Mouse (Mus musculus): Measurements from ENCODE around the gene Vdr. TPM values are rescaled to one million over a fixed set of nuclear protein-coding genes. Genes with fewer than 3 reads are reported as not detected.

Gene Vdr
- 0.62 and 0.72 TPM in 2 replicates for polyA plus RNA-seq (2014; fragmentation: Nextera tagmentation; extraction: Ambion mirVana)

GRCm38 (mm10) chr15:97910530-97910929, at the start of gene Vdr:
Gene Vdr, minus strand, starts transcription at chr15:97910630.
- Histone ChIP-seq H3K27ac (ENCODE audit: low read depth, low read length) (no peak within 1 kb of the TSS), H3K4me2 (no peak within 1 kb of the TSS), H3K27me3 (ENCODE audit: control insufficient read depth, insufficient read depth, low read length) (peaks cover 38% of the 10 kb centered on the region), H3K4me1 (ENCODE audit: control insufficient read depth, insufficient read depth, low read length) (peaks cover 20% of the 10 kb centered on the region), H3K4me3 (ENCODE audit: low read depth, low read length) (no peak within 1 kb of the TSS), H3K9ac (ENCODE audit: low read depth, low read length) (no peak within 1 kb of the TSS), H3K9me3 (replicated peaks; ENCODE audit: control insufficient read depth, low read length) (no peaks in the 10 kb centered on the region), H3K36me3 (ENCODE audit: control insufficient read depth, insufficient read depth, low read length) (no peaks in the 10 kb centered on the region)
- no peak for ATAC-seq (replicated peaks; ENCODE audit: insufficient number of reproducible peaks, low FRiP score, low TSS enrichment)
- 86% methylated on average over 2 of the region's 2 CpGs for WGBS (ENCODE audit: insufficient replicate concordance)

- no peak overlapping the region for H3K4me2 ChIP-seq
- WGBS (ENCODE audit: insufficient replicate concordance) = 58% methylated on average over 11 of the region's 11 CpGs
- H3K27ac ChIP-seq (ENCODE audit: low read depth, low read length) = no peak overlapping the region
Observed at GRCm38 (mm10) chr15:97956416-97956815, 46.0 kb upstream of the Vdr start.

GRCm38 (mm10) chr15:97955742-97956141, 45.3 kb upstream of the Vdr start:
- no peak for ATAC-seq (replicated peaks; ENCODE audit: insufficient number of reproducible peaks, low FRiP score, low TSS enrichment)
- WGBS (ENCODE audit: insufficient replicate concordance) = 22% methylated on average over 4 of the region's 4 CpGs
- no peak overlapping the region for H3K4me2 ChIP-seq

More at GRCm38 (mm10) chr15:97956416-97956815, 46.0 kb upstream of the Vdr start:
- Histone ChIP-seq H3K9ac (ENCODE audit: low read depth, low read length) (no peak overlapping the region), H3K27me3 (ENCODE audit: control insufficient read depth, insufficient read depth, low read length) (0 out of 2 replicates have a peak, but pooled peaks cover 8% of the 10 kb centered on the region), H3K4me1 (ENCODE audit: control insufficient read depth, insufficient read depth, low read length) (no peaks in the 10 kb centered on the region; the same call in 1 of the 2 replicates), H3K36me3 (ENCODE audit: control insufficient read depth, insufficient read depth, low read length) (no peaks in the 10 kb centered on the region), H3K4me3 (ENCODE audit: low read depth, low read length) (no peak overlapping the region), H3K9me3 (replicated peaks; ENCODE audit: control insufficient read depth, low read length) (no peaks in the 10 kb centered on the region)
- ATAC-seq (replicated peaks; ENCODE audit: insufficient number of reproducible peaks, low FRiP score, low TSS enrichment) = no peak

GRCm38 (mm10) chr15:97955286-97955685, 44.9 kb upstream of the Vdr start:
- ATAC-seq (replicated peaks; ENCODE audit: insufficient number of reproducible peaks, low FRiP score, low TSS enrichment) = no peak
- Histone ChIP-seq H3K4me1 (ENCODE audit: control insufficient read depth, insufficient read depth, low read length) (no peaks in the 10 kb centered on the region; the same call in 1 of the 2 replicates), H3K9me3 (replicated peaks; ENCODE audit: control insufficient read depth, low read length) (no peaks in the 10 kb centered on the region), H3K27ac (ENCODE audit: low read depth, low read length) (no peak overlapping the region), H3K4me3 (ENCODE audit: low read depth, low read length) (no peak overlapping the region), H3K9ac (ENCODE audit: low read depth, low read length) (no peak overlapping the region), H3K36me3 (ENCODE audit: control insufficient read depth, insufficient read depth, low read length) (no peaks in the 10 kb centered on the region), H3K27me3 (ENCODE audit: control insufficient read depth, insufficient read depth, low read length) (peaks cover 16% of the 10 kb centered on the region; the same call in 1 of the 2 replicates), H3K4me2 (no peak overlapping the region)
- 33% methylated on average over 1 of the region's 1 CpGs for WGBS (ENCODE audit: insufficient replicate concordance)

More at GRCm38 (mm10) chr15:97955742-97956141, 45.3 kb upstream of the Vdr start:
- no peaks in the 10 kb centered on the region; the same call in 1 of the 2 replicates for H3K4me1 ChIP-seq (ENCODE audit: control insufficient read depth, insufficient read depth, low read length)
- peaks cover 11% of the 10 kb centered on the region; the same call in 1 of the 2 replicates for H3K27me3 ChIP-seq (ENCODE audit: control insufficient read depth, insufficient read depth, low read length)
- H3K4me3 ChIP-seq (ENCODE audit: low read depth, low read length) = no peak overlapping the region
- H3K27ac ChIP-seq (ENCODE audit: low read depth, low read length) = no peak overlapping the region
- H3K9ac ChIP-seq (ENCODE audit: low read depth, low read length) = no peak overlapping the region
- no peaks in the 10 kb centered on the region for H3K36me3 ChIP-seq (ENCODE audit: control insufficient read depth, insufficient read depth, low read length)
- H3K9me3 ChIP-seq (replicated peaks; ENCODE audit: control insufficient read depth, low read length) = no peaks in the 10 kb centered on the region

GRCm38 (mm10) chr15:97954671-97955070, 44.2 kb upstream of the Vdr start:
- Histone ChIP-seq H3K4me1 (ENCODE audit: control insufficient read depth, insufficient read depth, low read length) (no peaks in the 10 kb centered on the region; the same call in 1 of the 2 replicates), H3K4me3 (ENCODE audit: low read depth, low read length) (no peak overlapping the region), H3K9ac (ENCODE audit: low read depth, low read length) (no peak overlapping the region), H3K36me3 (ENCODE audit: control insufficient read depth, insufficient read depth, low read length) (no peaks in the 10 kb centered on the region), H3K9me3 (replicated peaks; ENCODE audit: control insufficient read depth, low read length) (no peaks in the 10 kb centered on the region), H3K27ac (ENCODE audit: low read depth, low read length) (no peak overlapping the region), H3K4me2 (no peak overlapping the region), H3K27me3 (ENCODE audit: control insufficient read depth, insufficient read depth, low read length) (peaks cover 16% of the 10 kb centered on the region; the same call in 1 of the 2 replicates)
- ATAC-seq (replicated peaks; ENCODE audit: insufficient number of reproducible peaks, low FRiP score, low TSS enrichment) = no peak
- 70% methylated on average over 8 of the region's 8 CpGs for WGBS (ENCODE audit: insufficient replicate concordance)

GRCm38 (mm10) chr15:97952889-97953189, 42.4 kb upstream of the Vdr start:
- 65% methylated on average over 4 of the region's 4 CpGs for WGBS (ENCODE audit: insufficient replicate concordance)
- H3K4me2 ChIP-seq = no peak overlapping the region; the same call in 1 of the 2 replicates
- H3K4me3 ChIP-seq (ENCODE audit: low read depth, low read length) = no peak overlapping the region
- no peak overlapping the region for H3K9ac ChIP-seq (ENCODE audit: low read depth, low read length)
- H3K4me1 ChIP-seq (ENCODE audit: control insufficient read depth, insufficient read depth, low read length) = no peaks in the 10 kb centered on the region; the same call in 1 of the 2 replicates
- H3K36me3 ChIP-seq (ENCODE audit: control insufficient read depth, insufficient read depth, low read length) = no peaks in the 10 kb centered on the region
- no peaks in the 10 kb centered on the region for H3K9me3 ChIP-seq (replicated peaks; ENCODE audit: control insufficient read depth, low read length)
- H3K27ac ChIP-seq (ENCODE audit: low read depth, low read length) = no peak overlapping the region
- H3K27me3 ChIP-seq (ENCODE audit: control insufficient read depth, insufficient read depth, low read length) = peaks cover 19% of the 10 kb centered on the region
- ATAC-seq (replicated peaks; ENCODE audit: insufficient number of reproducible peaks, low FRiP score, low TSS enrichment) = no peak

- Histone ChIP-seq H3K4me1 (ENCODE audit: control insufficient read depth, insufficient read depth, low read length) (no peaks in the 10 kb centered on the region; the same call in 1 of the 2 replicates), H3K4me3 (ENCODE audit: low read depth, low read length) (no peak overlapping the region), H3K9ac (ENCODE audit: low read depth, low read length) (no peak overlapping the region), H3K36me3 (ENCODE audit: control insufficient read depth, insufficient read depth, low read length) (no peaks in the 10 kb centered on the region), H3K27ac (ENCODE audit: low read depth, low read length) (no peak overlapping the region), H3K27me3 (ENCODE audit: control insufficient read depth, insufficient read depth, low read length) (peaks cover 19% of the 10 kb centered on the region), H3K9me3 (replicated peaks; ENCODE audit: control insufficient read depth, low read length) (no peaks in the 10 kb centered on the region), H3K4me2 (peak overlapping the region; percentile 14; the same call in 1 of the 2 replicates)
- WGBS (ENCODE audit: insufficient replicate concordance) = 14% methylated on average over 16 of the region's 16 CpGs
- ATAC-seq (replicated peaks; ENCODE audit: insufficient number of reproducible peaks, low FRiP score, low TSS enrichment) = no peak
Observed at GRCm38 (mm10) chr15:97952137-97952888, 41.9 kb upstream of the Vdr start.

- ATAC-seq (replicated peaks; ENCODE audit: insufficient number of reproducible peaks, low FRiP score, low TSS enrichment) = no peak
- Histone ChIP-seq H3K4me3 (ENCODE audit: low read depth, low read length) (no peak overlapping the region), H3K9me3 (replicated peaks; ENCODE audit: control insufficient read depth, low read length) (no peaks in the 10 kb centered on the region), H3K9ac (ENCODE audit: low read depth, low read length) (no peak overlapping the region), H3K4me2 (no peak overlapping the region), H3K36me3 (ENCODE audit: control insufficient read depth, insufficient read depth, low read length) (no peaks in the 10 kb centered on the region), H3K4me1 (ENCODE audit: control insufficient read depth, insufficient read depth, low read length) (no peaks in the 10 kb centered on the region; the same call in 1 of the 2 replicates), H3K27ac (ENCODE audit: low read depth, low read length) (no peak overlapping the region), H3K27me3 (ENCODE audit: control insufficient read depth, insufficient read depth, low read length) (peaks cover 21% of the 10 kb centered on the region)
- WGBS (ENCODE audit: insufficient replicate concordance) = 68% methylated on average over 7 of the region's 7 CpGs
Observed at GRCm38 (mm10) chr15:97950240-97950639, 39.8 kb upstream of the Vdr start.

Data from heart, embryonic 11.5 days (tissue).